Mouse (Mus musculus) CH12.LX (cell line): ENCODE measurements at regions not wholly inside any gene's neighbourhood (a gene's known extent, or its start where the extent isn't known, plus 50 kb on each side); places are given as distances from the start of the nearest gene placed in this dataset.

Source experiments
- DNase-seq: peaks from one replicate; pipeline ENCODE4 v3.0.0-alpha.2; 2013; ENCODE audit errors: extremely low read depth
- H3K27ac ChIP-seq: 2 replicates; pipeline ENCODE4 v1.5.1; 2012; ENCODE audit warnings: low read depth, mild to moderate bottlenecking, control low read depth, moderate library complexity; ENCODE audit not compliant: insufficient read depth
- H3K27me3 ChIP-seq: replicated peaks from 2 replicates; pipeline ENCODE3; 2012; ENCODE audit warnings: inconsistent platforms
- H3K36me3 ChIP-seq, 2 experiments: replicated peaks in 1 of 2; 2 replicates each; pipeline versions ENCODE3 to v1.6.1; 2012; ENCODE audit warnings: inconsistent platforms in 1 of 2, low read length in 1 of 2, mild to moderate bottlenecking in 1 of 2, mixed read lengths in 1 of 2, moderate library complexity in 1 of 2; ENCODE audit not compliant: control insufficient read depth in 1 of 2, insufficient read depth in 1 of 2
- H3K4me1 ChIP-seq, 2 experiments: 2 replicates each; pipeline ENCODE4 v1.6.1; 2012; ENCODE audit warnings: inconsistent platforms in 1 of 2, moderate library complexity in 1 of 2; ENCODE audit not compliant: insufficient read depth in 2 of 2, control insufficient read depth in 1 of 2
- H3K4me2 ChIP-seq: 2 replicates; pipeline ENCODE4 v1.6.1; 2012; ENCODE audit warnings: low read depth, mild to moderate bottlenecking, control low read depth; ENCODE audit not compliant: poor library complexity, insufficient read depth, severe bottlenecking
- H3K4me3 ChIP-seq, 3 experiments: fragments of 150-350 bp in 1 of 3; sonication (generic) in 1 of 3; replicated peaks in 1 of 3; 2 replicates each; pipeline versions ENCODE3 to v1.5.1; 2011 to 2012; ENCODE audit warnings: low read depth in 2 of 3, low read length in 2 of 3, mild to moderate bottlenecking in 2 of 3, moderate library complexity in 2 of 3, control low read depth in 1 of 3, improper control_type of control experiment in 1 of 3, inconsistent platforms in 1 of 3, mixed read lengths in 1 of 3; ENCODE audit not compliant: poor library complexity in 1 of 3
- H3K79me2 ChIP-seq: replicated peaks from 2 replicates; pipeline ENCODE4 v1.6.1; 2012; ENCODE audit warnings: mild to moderate bottlenecking, moderate library complexity; ENCODE audit not compliant: control insufficient read depth, poor library complexity, insufficient read depth, severe bottlenecking; ENCODE audit errors: extremely low read depth
- H3K9ac ChIP-seq: 2 replicates; pipeline ENCODE4 v1.6.1; 2012; ENCODE audit warnings: low read depth, mild to moderate bottlenecking, control low read depth, moderate library complexity; ENCODE audit not compliant: insufficient read depth
- H3K9me3 ChIP-seq: replicated peaks from 2 replicates; pipeline ENCODE3; 2012; ENCODE audit warnings: low read length, inconsistent platforms, mixed read lengths
- CHD1 ChIP-seq: IDR thresholded peaks from 2 replicates; pipeline ENCODE4 v1.6.1; 2012; ENCODE audit warnings: low read depth, low read length, improper control_type of control experiment, inconsistent platforms
- CTCF ChIP-seq, 2 experiments: IDR thresholded peaks in 1 of 2; conservative IDR thresholded peaks in 1 of 2; 2 replicates each; pipeline ENCODE4 v1.5.1; 2011 to 2012; ENCODE audit warnings: low read depth in 2 of 2, low read length in 2 of 2, improper control_type of control experiment in 1 of 2, inconsistent platforms in 1 of 2, mild to moderate bottlenecking in 1 of 2, moderate library complexity in 1 of 2
- EP300 ChIP-seq: IDR thresholded peaks from 2 replicates; pipeline ENCODE4 v1.6.1; 2011; ENCODE audit warnings: low read length, improper control_type of control experiment
- ETS1 ChIP-seq: conservative IDR thresholded peaks from 2 replicates; pipeline ENCODE4 v1.6.1; 2012; ENCODE audit warnings: low read depth, mild to moderate bottlenecking, inconsistent platforms, low read length, improper control_type of control experiment, moderate library complexity
- HCFC1 ChIP-seq: IDR thresholded peaks from 2 replicates; pipeline ENCODE4 v1.6.1; 2012; ENCODE audit warnings: low read depth, mild to moderate bottlenecking, inconsistent platforms, low read length, improper control_type of control experiment
- IRF4 ChIP-seq: IDR thresholded peaks from 2 replicates; pipeline ENCODE4 v1.6.1; 2014; ENCODE audit warnings: low read depth, mild to moderate bottlenecking, inconsistent platforms, low read length, improper control_type of control experiment
- JUND ChIP-seq: conservative IDR thresholded peaks from 2 replicates; pipeline ENCODE4 v1.6.1; 2011; ENCODE audit warnings: low read depth, low read length, improper control_type of control experiment
- MEF2A ChIP-seq: IDR thresholded peaks from 2 replicates; pipeline ENCODE4 v1.6.1; 2014; ENCODE audit warnings: low read depth, mild to moderate bottlenecking, inconsistent platforms, low read length, improper control_type of control experiment, borderline replicate concordance
- MYC ChIP-seq: IDR thresholded peaks from 2 replicates; pipeline ENCODE4 v1.6.1; 2011; ENCODE audit warnings: low read depth, mild to moderate bottlenecking, improper control_type of control experiment, low read length
- POLR2A ChIP-seq: IDR thresholded peaks from 2 replicates; pipeline ENCODE4 v1.6.1; 2011; ENCODE audit warnings: low read depth, mild to moderate bottlenecking, improper control_type of control experiment, low read length
- POLR2AphosphoS2 ChIP-seq: IDR thresholded peaks from 2 replicates; pipeline ENCODE4 v1.6.1; 2011; ENCODE audit warnings: low read depth, low read length, improper control_type of control experiment
- SMC3 ChIP-seq: IDR thresholded peaks from 2 replicates; pipeline ENCODE4 v1.6.1; 2011; ENCODE audit warnings: low read depth, low read length, improper control_type of control experiment
- TBP ChIP-seq: conservative IDR thresholded peaks from 2 replicates; pipeline ENCODE4 v1.6.1; 2011; ENCODE audit warnings: low read depth, low read length, improper control_type of control experiment
- TCF12 ChIP-seq: IDR thresholded peaks from 2 replicates; pipeline ENCODE4 v1.6.1; 2014; ENCODE audit warnings: low read depth, mild to moderate bottlenecking, inconsistent platforms, low read length, improper control_type of control experiment
- USF1 ChIP-seq: IDR thresholded peaks from 2 replicates; pipeline ENCODE4 v1.6.1; 2014; ENCODE audit warnings: low read depth, mild to moderate bottlenecking, inconsistent platforms, low read length, improper control_type of control experiment
- USF2 ChIP-seq: conservative IDR thresholded peaks from 2 replicates; pipeline ENCODE4 v1.6.1; 2011; ENCODE audit warnings: low read depth, low read length, improper control_type of control experiment
- ZC3H11A ChIP-seq: IDR thresholded peaks from 2 replicates; pipeline ENCODE4 v1.6.1; 2012; ENCODE audit warnings: low read depth, mild to moderate bottlenecking, inconsistent platforms, low read length, improper control_type of control experiment
- ZKSCAN1 ChIP-seq: IDR thresholded peaks from 2 replicates; pipeline ENCODE4 v1.6.1; 2012; ENCODE audit warnings: low read depth, inconsistent platforms, low read length, improper control_type of control experiment, borderline replicate concordance
- ZMIZ1 ChIP-seq: IDR thresholded peaks from 2 replicates; pipeline ENCODE4 v1.6.1; 2012; ENCODE audit warnings: low read depth, mild to moderate bottlenecking, inconsistent platforms, low read length, improper control_type of control experiment
- dilution Hi-C: fragments of 300-500 bp; cut with MboI; formaldehyde crosslinking; loops from 2 replicates; pipeline ENCODE4 v1.14.3; 2020; ENCODE audit warnings: low sequenced_read_pairs; ENCODE audit not compliant: extremely low pct_unique_long_range_greater_than_20kb, extremely low pct_ligation_motif_present
- in situ Hi-C: fragments of 300-500 bp; cut with MboI; formaldehyde crosslinking; loops from 3 replicates; pipeline ENCODE4 v1.14.3; 2019; ENCODE audit warnings: low sequenced_read_pairs, low pct_ligation_motif_present, low pct_unique_long_range_greater_than_20kb, mixed read lengths

GRCm38 (mm10) chr3:56302346-56303185, 119.1 kb upstream of the Nbea start:
- in situ Hi-C loops (no loop called here), dilution Hi-C loops (no loop called here)
- no peaks in the 10 kb centered on the region for H3K27me3 ChIP-seq
- no peaks in the 10 kb centered on the region for H3K4me1 ChIP-seq
- H3K9me3 ChIP-seq, result peaks cover 42% of the 10 kb centered on the region
- H3K79me2 ChIP-seq, result no peaks in the 10 kb centered on the region
- no peak overlapping the region for H3K9ac ChIP-seq
- no peak overlapping the region for H3K4me3 ChIP-seq
- DNase-seq, result no peak
- no peak overlapping the region for H3K27ac ChIP-seq
- H3K4me2 ChIP-seq, result no peak overlapping the region
- H3K36me3 ChIP-seq, result no peaks in the 10 kb centered on the region
- TF ChIP-seq MEF2A (no peak), CHD1 (no peak), ZC3H11A (no peak), MYC (no peak), ZKSCAN1 (no peak), TBP (no peak), POLR2AphosphoS2 (no peak), POLR2A (no peak), JUND (no peak), SMC3 (no peak)

GRCm38 (mm10) chr3:56300769-56301168, 117.3 kb upstream of the Nbea start:
- no peaks in the 10 kb centered on the region for H3K27me3 ChIP-seq
- H3K9me3 ChIP-seq, result peaks cover 41% of the 10 kb centered on the region
- TF ChIP-seq CTCF (conservative IDR thresholded peaks at IDR 0.05 in 1 of 2, IDR thresholded peaks at IDR 0.05 in 1 of 2; ENCODE audit: low read depth in 2 of 2, low read length in 2 of 2) (no peak), USF1 (no peak), ETS1 (no peak), USF2 (no peak), HCFC1 (no peak), IRF4 (no peak), EP300 (no peak), ZMIZ1 (no peak), TCF12 (no peak)
- dilution Hi-C loops (no loop called here), in situ Hi-C loops (no loop called here)
- DNase-seq, result no peak
- no peak overlapping the region for H3K4me2 ChIP-seq
- H3K4me1 ChIP-seq, result no peaks in the 10 kb centered on the region
- H3K9ac ChIP-seq, result no peak overlapping the region
- H3K27ac ChIP-seq, result no peak overlapping the region
- no peak overlapping the region for H3K4me3 ChIP-seq
- no peaks in the 10 kb centered on the region for H3K36me3 ChIP-seq
- no peaks in the 10 kb centered on the region for H3K79me2 ChIP-seq
